Mouse (Mus musculus) cerebellum, adult 9-10 months (tissue): ENCODE results near the gene Vav1.
"Not testable (repeated sequence)": the region's sequence is repeated elsewhere in the genome, so short reads cannot be mapped to it uniquely, and the experiment has no call there.

ENCODE experiments used
- DNase-seq: peaks from one replicate; pipeline ENCODE4 v3.0.0; 2022

Vav1 gene

DNA sequence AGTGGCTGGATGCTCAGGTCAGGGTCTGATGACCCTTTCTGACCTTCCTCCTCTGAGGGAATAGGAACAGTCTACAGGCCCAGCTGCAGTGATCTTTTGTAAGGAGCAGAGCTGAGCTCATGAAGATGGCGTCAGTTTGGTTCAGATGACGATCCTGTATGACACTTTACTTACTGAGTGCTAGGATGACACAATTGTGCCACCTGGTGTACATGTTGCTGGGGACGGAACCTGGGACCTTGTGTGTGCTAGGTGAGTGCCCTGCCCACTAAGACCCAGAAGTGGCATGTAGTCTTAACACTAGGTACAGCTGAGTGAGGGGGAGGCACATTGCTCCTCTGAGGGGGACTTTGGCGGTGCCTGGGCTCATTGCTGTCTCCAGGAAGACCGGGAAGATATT, 5.0 kb downstream of the Vav1 start:
- DNase-seq: no peak

DNA sequence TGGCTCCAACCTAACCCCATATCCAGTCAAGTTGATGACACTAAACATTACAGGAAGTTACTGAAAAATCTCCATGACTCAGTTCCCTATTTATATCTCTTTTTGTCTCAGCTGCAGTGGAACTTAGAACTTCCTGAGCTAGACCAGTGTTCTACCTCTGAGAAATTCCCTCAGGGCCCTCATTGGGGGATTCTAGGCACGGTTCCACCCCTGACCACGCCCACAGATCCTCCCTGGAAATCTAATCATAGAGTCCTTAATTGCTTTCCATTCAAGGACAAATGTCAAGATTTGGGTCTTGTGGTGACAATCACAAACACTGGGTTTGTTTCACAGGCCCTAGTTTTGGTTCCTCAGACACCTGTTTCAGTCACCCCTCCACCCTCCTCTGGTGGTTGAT, 6.2 kb downstream of the Vav1 start:
- no peak for DNase-seq

DNA sequence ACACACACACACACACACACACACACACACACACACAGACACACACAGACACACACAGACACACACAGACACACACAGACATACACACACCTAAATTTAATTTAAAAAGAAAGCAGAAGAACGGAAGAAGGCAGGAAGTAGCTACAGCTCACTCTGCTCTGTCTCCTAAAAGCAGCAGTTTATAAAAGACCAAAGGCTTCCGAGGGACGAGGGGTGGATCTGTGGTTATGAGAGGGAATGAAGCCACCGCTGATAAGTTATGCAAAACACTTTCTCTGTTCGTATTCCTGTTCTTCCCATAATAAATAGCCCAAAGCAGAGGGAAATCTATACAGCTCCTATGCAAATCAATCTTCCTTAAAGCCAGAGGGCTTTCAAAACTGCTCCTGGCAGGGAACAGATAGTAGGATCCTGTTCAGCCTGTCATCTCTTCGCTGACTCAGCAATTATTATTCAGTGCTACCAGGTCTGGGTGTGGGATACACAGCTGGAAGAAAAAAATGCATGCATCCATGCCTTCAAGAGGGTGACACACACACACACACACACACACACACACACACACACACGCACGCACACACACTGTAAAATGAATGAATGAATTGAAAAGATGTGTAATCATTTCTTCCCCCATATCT, 7.9 kb downstream of the Vav1 start:
- no peak for DNase-seq

DNA sequence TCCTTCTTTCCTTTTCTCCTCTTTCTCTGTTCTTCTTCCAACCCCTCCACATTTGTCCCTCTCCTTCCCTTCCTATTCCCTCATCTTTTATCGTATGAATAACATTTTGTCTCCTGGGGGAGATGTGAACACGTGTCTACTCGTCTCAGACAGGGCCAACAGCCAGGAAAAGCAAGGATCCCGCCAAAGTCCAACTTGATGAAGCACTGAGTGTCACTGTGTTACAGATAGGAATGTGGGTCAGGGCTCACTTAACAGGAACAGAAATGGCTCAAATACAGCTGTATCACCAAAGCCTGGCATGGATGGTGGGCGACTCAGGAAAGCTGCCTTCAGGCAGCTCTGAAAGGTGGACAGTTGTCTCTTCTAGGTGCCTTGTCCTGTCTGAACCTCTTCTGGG, 10.4 kb downstream of the Vav1 start:
- no peak for DNase-seq

DNA sequence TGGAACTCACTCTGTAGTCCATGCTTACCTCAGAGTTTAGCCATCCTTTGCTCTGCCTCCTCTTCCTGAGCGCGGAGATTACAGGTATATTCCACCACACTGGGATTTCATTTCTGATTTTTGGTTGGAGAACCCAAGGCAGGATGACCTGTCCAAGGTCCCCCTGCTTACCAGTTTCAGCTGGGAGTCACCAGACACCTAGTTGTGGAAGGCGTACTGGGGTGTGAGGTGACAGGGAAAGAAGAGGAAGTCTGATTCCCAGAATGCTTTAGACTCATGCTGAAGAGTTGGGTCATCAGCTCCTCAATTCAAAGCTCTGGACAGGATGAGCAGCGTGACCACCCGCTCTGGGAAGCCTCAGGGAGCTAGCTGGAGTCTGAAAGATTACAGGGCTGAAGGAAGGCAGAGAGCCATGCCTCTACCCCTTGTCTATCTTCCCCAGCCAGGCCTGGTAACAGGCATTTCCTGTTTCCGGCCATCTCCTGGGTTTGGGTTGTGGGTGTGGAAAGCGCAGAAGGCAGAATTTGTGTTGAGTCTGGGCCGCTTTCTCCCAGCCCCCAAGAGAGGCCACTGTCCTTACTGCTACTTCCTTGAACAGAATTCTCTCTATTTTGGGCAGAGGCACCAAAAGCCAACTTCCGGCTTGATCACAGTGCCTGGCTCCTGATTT, 11.2 kb downstream of the Vav1 start:
- DNase-seq: no peak

DNA sequence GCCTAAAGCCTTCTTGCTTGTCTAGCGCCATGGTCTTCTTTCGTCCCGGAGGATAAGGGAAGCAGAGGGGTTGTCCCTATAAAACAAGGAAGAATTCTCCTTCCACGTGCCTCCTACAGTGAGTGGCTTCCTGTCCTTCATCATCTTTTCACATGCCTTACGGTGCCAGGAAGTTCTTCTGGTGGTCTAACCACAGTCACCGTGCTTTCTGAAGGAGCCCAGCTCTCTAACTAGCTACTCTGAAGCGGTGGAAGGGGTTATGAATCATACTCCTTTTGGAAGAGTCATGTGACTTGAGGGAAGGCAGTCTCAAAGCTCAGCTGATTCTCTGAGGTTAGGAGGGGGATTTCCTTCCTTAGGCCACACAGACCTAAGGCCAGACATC, 11.8 kb downstream of the Vav1 start:
- no peak for DNase-seq

DNA sequence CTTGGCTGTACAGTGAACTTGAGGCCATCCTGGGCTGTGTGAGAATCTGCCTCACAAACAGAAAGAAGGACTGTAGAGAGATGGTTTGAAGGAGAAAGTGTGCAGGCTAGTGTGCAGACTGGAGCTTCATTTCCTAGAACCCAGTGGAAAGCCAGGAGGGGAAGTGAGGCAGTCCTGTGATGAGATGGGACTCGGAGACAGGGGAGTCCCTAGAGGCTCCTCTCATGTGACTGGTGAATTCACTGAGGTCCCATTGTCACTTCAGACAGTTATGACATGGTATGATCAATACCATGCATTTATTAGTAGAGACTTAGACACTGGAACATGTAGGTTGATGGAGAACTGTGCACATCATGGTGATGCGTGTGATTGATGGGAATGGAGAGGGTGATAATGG, 13.4 kb downstream of the Vav1 start:
- DNase-seq: no peak

DNA sequence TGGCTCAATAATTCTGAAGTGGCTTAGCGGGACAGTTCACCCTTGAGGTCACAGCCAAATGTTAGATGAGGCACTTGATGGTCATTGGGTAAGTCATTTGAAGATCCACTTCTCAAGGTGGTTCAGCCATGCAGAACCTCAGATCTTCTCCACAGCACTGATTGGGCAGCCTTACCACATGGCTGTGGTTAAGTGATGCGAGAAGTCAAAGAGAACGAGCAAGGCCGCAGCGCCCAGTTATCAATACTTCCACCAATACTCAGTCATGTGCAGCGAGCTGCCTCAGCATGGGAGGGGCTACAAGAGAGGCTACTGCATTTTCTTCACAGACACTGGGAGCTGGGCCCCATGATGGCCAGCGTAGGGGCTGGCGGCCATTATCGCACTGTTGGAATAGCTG, 14.1 kb downstream of the Vav1 start:
- DNase-seq: no peak

DNA sequence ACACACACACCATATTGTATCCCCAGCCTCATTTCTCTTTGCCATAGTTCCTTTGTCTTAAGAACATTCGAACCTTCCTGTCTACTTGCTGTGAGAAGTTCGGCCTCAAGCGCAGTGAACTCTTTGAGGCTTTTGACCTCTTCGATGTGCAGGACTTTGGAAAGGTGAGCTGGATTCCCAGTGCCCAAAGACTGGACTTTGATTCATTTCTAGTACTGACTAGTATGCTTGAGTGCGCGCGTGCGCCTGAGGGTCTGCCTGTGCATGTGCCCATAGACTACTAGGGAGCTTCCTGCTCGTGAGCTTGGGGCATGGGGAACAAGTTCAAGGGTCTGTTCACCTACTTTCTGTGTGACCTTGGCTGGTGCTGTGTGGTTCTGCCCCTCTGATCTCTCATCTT, 17.0 kb downstream of the Vav1 start:
- no peak for DNase-seq

DNA sequence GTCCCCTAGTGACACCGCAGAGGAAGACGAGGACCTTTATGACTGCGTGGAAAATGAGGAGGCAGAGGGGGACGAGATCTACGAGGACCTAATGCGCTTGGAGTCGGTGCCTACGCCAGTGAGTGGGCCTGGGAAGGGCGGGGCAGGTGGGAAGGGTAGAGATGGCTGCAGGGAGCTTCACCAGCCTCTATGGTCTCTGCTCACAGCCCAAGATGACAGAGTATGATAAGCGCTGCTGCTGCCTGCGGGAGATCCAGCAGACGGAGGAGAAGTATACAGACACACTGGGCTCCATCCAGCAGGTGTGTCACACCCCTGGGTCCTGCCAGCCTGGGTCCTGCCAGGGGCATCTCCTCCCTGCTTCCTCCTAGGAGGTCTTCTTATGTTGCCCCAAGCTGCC, 18.1 kb downstream of the Vav1 start:
- DNase-seq: no peak

DNA sequence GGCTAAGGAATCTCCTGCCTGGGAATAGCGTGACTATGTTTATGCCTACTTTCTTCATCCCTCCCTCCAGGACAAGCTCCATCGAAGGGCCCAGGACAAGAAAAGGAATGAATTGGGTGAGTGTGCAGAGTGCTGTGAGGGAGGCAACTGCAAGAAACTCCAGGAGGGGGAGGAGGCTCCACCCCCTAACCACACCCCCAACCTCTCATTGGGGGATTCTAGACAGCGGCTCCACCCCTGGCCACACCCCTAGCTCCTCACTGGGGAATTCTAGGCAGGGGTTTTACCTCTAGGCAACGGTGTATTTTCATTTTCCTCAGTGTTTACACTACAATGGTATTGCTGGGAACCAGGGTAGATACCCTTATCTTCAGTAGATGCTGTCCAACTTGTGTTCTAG, 26.7 kb downstream of the Vav1 start:
- no peak for DNase-seq

DNA sequence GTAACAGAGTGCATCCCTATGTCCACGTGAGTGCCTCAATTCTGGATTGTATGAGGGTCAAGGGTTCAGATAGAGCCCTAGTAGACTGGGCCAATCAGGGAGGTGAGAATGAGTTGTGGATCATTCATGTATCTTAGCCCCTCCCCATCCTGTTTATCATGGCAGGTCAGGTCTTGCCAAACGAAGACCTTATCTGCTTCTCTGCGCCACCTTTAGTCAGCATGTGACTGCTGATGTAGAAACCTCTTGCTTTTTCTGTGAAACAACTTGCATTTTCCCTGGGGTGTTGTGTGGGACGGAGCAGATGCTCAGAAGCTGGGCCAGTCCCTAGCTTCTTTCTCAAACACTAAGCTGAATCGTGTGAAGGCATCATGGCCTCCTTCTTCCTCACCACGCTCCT, 28.2 kb downstream of the Vav1 start:
- no peak for DNase-seq

DNA sequence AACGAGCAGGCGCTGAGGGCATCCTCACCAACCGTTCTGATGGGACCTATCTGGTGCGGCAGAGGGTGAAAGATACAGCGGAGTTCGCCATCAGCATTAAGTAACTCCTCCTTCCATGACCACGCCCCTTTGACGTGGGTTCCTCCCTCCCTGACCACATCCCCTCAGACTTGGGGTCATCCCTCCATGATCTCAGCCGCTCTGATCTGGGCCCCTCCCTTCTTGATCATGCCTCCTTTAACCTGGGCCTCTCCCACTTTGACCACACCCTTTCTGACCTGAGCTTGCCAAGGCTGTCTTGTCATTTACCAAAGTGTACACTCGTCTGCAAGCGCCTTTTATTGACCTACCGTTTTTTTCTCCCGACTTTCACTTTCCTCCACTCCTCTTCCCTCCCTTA, 32.9 kb downstream of the Vav1 start:
- no peak for DNase-seq

DNA sequence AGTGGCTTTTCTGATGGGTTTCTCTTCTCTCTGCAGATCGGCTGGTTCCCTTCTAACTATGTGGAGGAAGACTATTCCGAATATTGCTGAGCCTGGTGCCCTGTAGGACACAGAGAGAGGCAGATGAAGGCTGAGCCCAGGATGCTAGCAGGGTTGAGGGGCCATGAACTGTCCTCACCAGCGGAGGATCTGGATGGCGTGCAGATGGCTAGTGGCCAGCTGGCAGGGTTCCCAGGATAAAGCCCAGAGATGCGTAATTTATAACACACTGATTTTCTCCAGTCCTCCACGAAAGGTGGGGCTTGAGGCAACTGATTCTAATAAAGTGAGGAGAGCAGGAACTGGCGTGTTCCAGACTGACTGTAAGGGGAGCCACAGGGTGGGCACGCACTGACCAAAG, 48.7 kb downstream of the Vav1 start:
- DNase-seq: no peak

DNA sequence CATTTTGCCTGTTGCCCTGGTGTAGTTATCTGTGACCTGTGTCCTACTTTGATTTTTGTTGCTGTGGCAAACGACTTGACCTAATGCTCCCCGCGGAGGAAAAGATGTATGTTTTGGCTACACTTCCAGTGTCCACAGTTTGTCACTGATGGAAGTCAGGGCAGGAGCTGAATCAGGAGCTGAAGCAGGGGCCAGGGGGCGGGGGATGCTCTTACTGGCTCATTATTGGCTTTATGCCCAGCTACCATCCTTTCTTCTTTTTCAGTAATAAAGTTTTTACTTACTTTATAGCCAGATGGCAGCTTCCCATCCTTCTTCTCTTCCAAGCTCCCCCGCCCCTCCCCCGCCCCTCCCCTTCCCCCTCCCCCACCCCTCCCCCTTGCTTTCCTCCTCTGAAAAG, 50.0 kb downstream of the Vav1 start:
- DNase-seq: no peak

DNA sequence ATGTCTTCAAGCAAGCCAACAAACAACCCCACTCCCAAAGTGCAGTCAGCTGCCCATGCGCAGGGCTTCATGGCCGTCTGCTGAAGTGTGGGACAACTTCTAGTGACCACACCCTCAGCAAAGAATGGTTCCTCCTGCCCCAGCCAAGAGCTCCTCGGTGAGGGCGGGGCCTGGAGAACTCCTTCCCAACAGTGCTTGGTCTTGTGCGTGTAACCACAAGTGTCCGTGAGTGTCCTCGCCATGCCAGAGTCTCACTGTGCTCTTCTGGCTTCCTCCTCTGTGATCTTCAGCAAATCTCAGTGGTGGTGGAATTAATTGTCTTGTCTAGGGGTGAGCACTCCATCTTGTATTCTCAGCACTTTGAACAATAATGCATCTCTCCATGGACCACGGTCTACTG, 52.1 kb downstream of the Vav1 start:
- no peak for DNase-seq

DNA sequence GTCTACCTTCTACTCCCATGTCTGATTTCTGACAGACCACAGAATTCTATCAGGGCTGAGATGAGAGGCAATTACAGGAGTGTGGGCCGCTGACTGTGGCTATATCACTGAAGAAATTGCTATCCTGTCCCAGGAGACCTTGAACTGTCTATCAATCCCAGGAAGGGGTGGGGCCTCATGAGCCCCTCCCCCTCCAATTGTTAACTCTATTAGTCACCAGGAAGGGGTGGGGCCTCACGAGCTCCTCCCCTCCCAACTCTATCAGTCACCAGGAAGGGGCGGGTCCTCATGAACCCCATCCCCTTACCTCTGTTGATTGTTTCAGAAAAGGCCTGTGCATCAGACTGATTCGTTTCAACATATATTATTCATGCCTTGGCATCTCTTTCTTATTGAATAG, 53.3 kb downstream of the Vav1 start:
- no peak for DNase-seq

DNA sequence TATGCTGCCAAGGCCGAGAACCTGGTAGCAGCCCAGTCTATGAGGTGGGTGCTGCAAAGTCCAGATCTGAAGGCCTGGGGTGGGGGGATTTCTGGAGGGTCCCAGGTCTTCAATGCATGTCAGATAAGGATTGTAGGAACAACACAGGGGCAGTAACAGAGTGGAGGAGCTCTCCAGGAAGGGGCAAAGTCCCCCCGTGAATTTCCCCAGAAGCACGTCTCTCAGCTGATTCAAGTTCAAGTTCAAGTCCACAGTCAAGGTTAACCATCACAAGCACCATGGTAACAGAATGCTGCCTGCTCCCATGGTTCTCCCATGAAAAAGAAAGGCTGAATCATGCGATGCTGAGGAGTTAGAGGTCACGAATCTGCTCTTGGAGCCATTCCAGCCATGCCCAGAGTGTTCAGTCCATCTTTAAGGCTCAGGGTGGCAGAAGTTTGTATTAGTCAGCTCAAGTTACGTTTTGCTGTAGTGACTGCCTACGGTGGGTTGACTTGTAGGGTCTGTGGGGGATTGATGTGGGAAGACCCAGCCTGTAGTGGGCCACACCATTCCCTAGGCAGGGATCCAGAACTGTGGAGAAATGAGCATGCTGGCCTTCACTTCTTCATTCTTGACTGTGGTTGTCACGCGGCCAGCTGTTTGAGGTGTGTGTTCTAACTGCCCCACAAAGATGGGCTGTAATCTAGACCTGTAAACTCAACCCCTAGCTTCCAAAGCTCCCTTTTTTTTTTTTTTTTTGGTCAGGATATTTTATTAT, 55.3 kb downstream of the Vav1 start:
- DNase-seq: no peak

DNA sequence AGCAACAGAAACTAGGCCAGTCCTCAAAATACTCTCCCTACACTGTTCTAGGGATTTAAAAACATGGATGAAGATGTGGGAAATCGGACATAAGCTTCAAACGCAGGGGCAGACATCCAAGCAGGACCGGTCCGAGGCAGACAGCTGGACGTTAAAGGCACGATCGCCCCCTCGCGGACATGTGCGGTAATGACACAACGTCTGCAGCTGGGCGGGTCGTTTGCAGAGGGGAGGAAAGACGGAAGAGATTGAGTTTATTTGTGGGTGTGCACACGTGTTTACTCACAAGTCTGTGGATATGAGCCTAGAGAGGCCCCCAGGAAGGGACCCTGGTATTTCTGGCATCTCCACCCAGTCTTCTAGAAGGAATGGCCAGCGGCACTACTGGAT, 55.9 kb downstream of the Vav1 start:
- peak; percentile 74 for DNase-seq

DNA sequence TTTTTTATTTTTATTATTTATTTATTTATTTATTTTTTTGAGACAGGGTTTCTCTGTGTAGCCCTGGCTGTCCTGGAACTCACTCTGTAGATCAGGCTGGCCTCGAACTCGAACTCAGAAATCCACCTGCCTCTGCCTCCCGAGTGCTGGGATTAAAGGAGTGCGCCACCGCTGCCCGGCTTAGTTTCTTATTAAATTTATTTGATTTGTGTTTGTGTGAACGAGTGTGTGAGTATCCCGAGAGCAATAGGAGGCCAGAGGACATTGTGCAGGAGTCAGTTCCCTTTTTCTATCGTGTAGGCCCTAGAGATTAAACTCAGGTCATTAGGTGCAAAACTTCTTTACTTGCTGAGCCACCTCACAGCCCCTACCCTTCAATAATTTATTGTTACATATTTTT, 56.3 kb downstream of the Vav1 start:
- DNase-seq: not testable (repeated sequence)

DNA sequence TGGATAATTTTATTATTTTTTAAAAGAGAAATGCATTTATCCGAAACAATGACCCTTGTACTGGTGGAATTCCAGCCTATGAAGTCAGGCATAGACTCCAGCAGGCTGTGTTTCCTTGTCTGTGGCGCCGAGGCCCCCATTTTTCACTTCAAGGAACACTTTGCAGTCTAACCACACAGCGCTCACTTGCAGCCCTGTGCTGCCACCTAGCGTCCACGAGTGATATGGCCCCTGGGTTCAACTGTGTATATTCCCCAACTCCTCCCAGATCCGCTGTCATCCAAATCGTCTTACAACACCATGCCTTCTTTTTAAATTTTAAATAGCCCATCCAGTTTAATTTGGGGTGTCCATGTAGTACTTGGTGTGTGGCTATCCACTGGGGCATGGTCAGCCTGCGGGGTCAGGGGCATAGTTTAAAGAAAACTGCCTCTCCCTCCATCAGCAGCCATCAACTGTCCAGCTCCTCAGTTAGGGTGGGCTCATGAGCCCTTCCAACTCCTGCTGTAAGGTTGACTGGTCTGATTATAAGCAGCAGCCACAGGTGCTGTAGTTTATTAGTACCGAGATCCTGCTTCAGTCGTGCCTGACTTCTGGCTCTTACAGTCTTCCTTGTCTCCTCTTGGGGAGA, 56.9 kb downstream of the Vav1 start:
- peak; percentile 88 for DNase-seq

DNA sequence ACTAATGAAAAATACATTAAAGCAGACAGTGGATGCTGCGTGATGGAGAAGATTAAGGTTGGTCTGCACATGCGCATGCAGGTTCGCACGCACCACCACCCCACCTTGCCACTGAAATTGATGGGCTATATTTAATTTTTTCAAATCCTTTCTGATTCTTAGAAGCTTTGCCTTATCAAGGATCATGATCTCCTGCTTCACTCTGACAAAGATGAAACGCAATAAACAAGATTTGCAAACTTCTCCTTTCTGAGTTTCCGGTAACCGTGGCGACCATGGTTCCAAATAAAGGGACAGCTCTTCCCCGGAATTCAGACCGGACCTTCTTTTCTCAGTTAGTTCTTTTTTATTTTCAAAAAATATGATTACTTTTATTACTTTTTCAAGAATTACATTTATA, 59.1 kb downstream of the Vav1 start:
- no peak for DNase-seq

DNA sequence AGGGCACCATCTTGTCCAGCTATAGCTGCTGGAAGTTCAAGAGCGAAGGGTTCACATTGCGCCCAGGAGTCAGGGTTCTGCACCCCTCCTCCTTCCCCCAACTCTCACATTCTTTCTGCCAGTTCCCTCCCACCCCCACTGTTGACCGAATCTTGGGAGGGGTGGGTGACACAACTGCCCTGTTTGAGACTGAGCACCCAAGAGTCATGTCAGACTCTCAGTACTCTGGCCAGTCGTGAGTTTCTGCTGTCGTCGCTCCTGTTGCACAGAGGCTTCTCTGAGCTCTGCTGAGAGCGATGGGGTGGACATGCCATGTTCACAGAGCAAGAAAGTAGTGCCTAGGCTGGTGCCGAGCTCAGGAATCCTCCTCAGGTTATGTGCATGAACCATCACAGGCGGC, 60.4 kb downstream of the Vav1 start:
- no peak for DNase-seq

DNA sequence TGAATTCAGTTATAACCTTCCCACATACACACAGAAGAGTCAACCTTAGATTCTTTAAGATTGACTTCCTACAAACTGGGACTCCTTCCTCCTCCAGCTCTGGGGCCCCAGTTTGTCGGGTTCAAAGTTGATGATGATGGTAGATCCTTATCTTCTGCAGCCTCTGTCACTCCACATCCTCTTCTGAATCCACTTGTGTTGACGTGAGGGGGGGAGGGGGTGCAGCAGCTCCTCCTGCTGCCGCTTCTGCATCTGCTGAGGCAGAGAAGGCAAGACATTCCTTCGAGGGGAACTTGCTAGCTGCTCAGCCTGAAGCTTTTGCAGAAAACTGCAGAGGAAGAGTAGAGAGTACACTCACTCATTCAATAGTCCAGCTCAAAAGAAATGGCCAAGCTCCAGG, 62.7 kb downstream of the Vav1 start:
- no peak for DNase-seq
